Mouse (Mus musculus) forebrain, embryonic 10.5 days (tissue): ENCODE data around the gene Insl6. TPM values are rescaled to one million over a fixed set of nuclear protein-coding genes. Genes with fewer than 3 reads are reported as not detected.

Source experiments
- DNase-seq: peaks from one replicate; pipeline ENCODE4 v3.0.0-alpha.2; 2017; ENCODE audit warnings: low spot score; ENCODE audit errors: extremely low spot score
- H3K27ac ChIP-seq: fragments of 300-500 bp; sonication (generic); 2 replicates; pipeline ENCODE4 v1.5.1; 2016; ENCODE audit warnings: mild to moderate bottlenecking
- H3K27me3 ChIP-seq: fragments of 300-500 bp; sonication (generic); 2 replicates; pipeline ENCODE4 v1.6.1; 2016; ENCODE audit warnings: mild to moderate bottlenecking; ENCODE audit not compliant: poor library complexity, severe bottlenecking
- H3K36me3 ChIP-seq: fragments of 300-500 bp; sonication (generic); replicated peaks from 2 replicates; pipeline ENCODE4 v1.6.1; 2016; ENCODE audit warnings: mild to moderate bottlenecking, moderate library complexity
- H3K4me1 ChIP-seq: fragments of 300-500 bp; sonication (generic); 2 replicates; pipeline ENCODE4 v1.6.1; 2016
- H3K4me3 ChIP-seq: fragments of 300-500 bp; sonication (generic); 2 replicates; pipeline ENCODE4 v1.5.1; 2016; ENCODE audit warnings: mild to moderate bottlenecking, moderate library complexity
- H3K9me3 ChIP-seq: fragments of 300-500 bp; sonication (generic); 2 replicates; pipeline ENCODE4 v1.6.1; 2016; ENCODE audit warnings: mild to moderate bottlenecking, moderate library complexity
- WGBS: fragments of 180-500 bp; shearing (Covaris S2); methylation state at CpG from one replicate; pipeline ENCODE4 v1.1.7; 2016; 5-methylcytosine and 5-hydroxymethylcytosine counted together
- polyA plus RNA-seq: library from polyadenylated mRNA; unstranded; fragments of >200 nt; fragmentation: Nextera tagmentation; extraction: Ambion mirVana; gene quantifications from 2 replicates; pipeline ENCODE4 v1.2.1, GENCODE M21; 2016

The Insl6 gene
- polyA plus RNA-seq, 1 experiment from 2014 or later, result 5.3 TPM

- no peaks in the 10 kb centered on the region for H3K27me3 ChIP-seq
- no peak for DNase-seq
- 98% methylated on average over 1 of the region's 1 CpGs for WGBS
- H3K36me3 ChIP-seq, result peaks cover 31% of the 10 kb centered on the region
- no peak overlapping the region for H3K4me3 ChIP-seq
- H3K4me1 ChIP-seq, result no peaks in the 10 kb centered on the region
- H3K27ac ChIP-seq, result no peak overlapping the region
- H3K9me3 ChIP-seq, result no peaks in the 10 kb centered on the region
Observed at GRCm38 (mm10) chr19:29297366-29297765, 27.8 kb downstream of the Insl6 start.

DNA sequence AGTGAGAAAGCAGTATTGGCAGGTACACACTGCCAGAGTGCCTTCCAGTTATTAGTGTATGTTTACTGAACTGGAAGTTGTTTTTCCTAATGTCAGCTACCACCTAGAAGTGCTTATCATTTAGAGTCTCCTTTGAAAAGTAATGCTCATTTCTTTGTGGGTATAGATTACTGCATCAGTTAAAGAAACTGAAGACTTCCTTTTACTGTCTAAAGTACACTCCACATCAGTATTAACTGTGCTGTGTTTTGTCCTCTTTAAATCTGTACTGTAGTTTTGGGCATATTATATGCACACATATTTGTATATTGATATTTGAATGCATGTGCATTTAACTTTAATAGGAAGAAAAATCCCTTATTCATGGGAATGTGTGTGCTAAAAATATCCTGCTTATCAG is 29.0 kb downstream of the Insl6 start:
- Histone ChIP-seq H3K36me3 (peaks cover 39% of the 10 kb centered on the region), H3K27ac (no peak overlapping the region), H3K4me1 (no peaks in the 10 kb centered on the region), H3K9me3 (no peaks in the 10 kb centered on the region), H3K27me3 (no peaks in the 10 kb centered on the region), H3K4me3 (no peak overlapping the region)
- DNase-seq, result no peak

DNA sequence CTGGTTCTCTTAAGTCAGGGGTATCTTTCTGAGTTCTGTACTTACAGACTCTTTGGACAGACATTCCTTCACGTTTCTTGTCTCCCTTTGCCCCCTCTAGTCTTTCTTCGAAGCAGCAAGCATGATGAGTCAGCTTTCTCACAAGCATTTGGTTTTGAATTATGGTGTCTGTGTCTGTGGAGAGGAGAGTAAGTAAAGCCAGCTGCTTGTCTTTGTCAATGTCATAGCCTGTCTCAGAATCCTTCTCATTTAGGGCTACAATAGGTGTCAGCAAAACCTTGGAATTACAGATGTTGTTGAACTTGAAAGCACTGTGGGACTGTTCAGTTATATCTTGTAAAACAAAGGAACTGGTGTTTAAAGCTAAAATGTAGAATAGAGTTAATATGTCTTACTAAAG is 30.4 kb downstream of the Insl6 start:
- Histone ChIP-seq H3K36me3 (peaks cover 31% of the 10 kb centered on the region), H3K9me3 (no peaks in the 10 kb centered on the region), H3K27me3 (no peaks in the 10 kb centered on the region), H3K27ac (no peak overlapping the region), H3K4me3 (no peak overlapping the region), H3K4me1 (no peaks in the 10 kb centered on the region)
- 80% methylated on average over 2 of the region's 2 CpGs for WGBS
- no peak for DNase-seq

DNA sequence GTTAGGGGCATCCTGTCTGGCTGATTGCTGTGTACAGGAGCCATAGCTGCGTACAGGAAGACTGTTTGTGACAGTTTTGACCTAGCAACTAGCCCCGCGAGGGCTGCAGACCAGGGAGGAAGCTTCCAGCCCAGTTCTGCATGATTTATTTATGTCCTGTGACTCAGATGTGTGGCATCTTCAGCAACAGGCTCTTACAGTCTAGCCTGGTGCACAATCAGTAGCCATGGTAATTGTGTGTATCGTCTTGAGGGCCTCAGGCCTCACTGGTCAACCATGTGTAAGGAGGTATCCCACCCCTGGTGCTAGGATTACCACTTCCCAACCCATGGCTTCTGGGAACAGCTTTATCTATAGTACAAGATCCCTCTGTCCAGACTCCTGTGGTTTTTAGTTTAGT is 32.6 kb downstream of the Insl6 start:
- no peak for DNase-seq
- H3K4me3 ChIP-seq, result no peak overlapping the region
- no peaks in the 10 kb centered on the region for H3K9me3 ChIP-seq
- 89% methylated on average over 4 of the region's 4 CpGs for WGBS
- peaks cover 22% of the 10 kb centered on the region for H3K36me3 ChIP-seq
- no peaks in the 10 kb centered on the region for H3K4me1 ChIP-seq
- no peaks in the 10 kb centered on the region for H3K27me3 ChIP-seq
- H3K27ac ChIP-seq, result no peak overlapping the region

GRCm38 (mm10) chr19:29291532-29291931 is 33.6 kb downstream of the Insl6 start:
- 89% methylated on average over 14 of the region's 14 CpGs for WGBS
- no peak for DNase-seq
- Histone ChIP-seq H3K27me3 (no peaks in the 10 kb centered on the region), H3K27ac (no peak overlapping the region), H3K4me3 (no peak overlapping the region), H3K9me3 (no peaks in the 10 kb centered on the region), H3K36me3 (peaks cover 22% of the 10 kb centered on the region), H3K4me1 (no peaks in the 10 kb centered on the region)

GRCm38 (mm10) chr19:29287863-29288262 is 37.3 kb downstream of the Insl6 start:
- peaks cover 30% of the 10 kb centered on the region for H3K36me3 ChIP-seq
- DNase-seq, result no peak
- 70% methylated on average over 8 of the region's 8 CpGs for WGBS
- H3K4me3 ChIP-seq, result no peak overlapping the region
- H3K27ac ChIP-seq, result no peak overlapping the region
- peaks cover 12% of the 10 kb centered on the region for H3K4me1 ChIP-seq
- no peaks in the 10 kb centered on the region for H3K27me3 ChIP-seq
- H3K9me3 ChIP-seq, result no peaks in the 10 kb centered on the region

GRCm38 (mm10) chr19:29285451-29285869 is 39.7 kb downstream of the Insl6 start:
- 20% methylated on average over 7 of the region's 7 CpGs for WGBS
- Histone ChIP-seq H3K4me3 (no peak overlapping the region), H3K27ac (0 out of 2 replicates have a peak overlapping the region, but pooled peaks have one; percentile 30), H3K27me3 (no peaks in the 10 kb centered on the region), H3K36me3 (peaks cover 12% of the 10 kb centered on the region), H3K9me3 (no peaks in the 10 kb centered on the region), H3K4me1 (peaks cover 12% of the 10 kb centered on the region)
- no peak for DNase-seq

DNA sequence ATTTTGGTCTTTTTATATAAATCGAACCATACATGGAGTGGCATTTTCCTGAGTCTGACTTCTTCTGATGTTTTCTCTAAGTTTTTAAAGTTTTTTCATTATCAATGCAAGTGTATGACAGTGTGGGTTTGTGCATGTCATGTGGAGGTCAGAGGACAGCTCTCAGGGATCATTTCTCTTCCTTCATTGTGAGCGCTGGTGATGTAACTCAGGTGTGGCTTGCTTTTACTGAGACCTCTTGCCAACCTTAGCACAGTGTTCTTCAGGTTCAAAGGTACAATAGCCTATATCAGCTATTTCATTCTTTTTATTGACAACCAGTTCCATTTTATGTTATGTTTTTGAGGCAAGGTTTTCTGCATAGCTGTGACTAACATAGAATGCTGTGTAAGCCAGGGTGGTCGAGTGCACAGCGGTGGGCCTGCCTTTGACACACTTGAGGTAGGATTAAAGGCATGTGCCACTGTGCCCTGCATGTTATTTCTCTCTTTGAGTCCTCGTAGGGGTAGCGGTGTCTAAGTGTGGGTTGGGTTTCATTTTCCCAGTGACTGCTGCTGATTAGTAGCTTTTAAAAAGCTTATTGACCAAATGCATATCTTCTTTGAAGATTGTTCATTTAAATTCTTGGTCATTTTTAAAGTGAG is 46.1 kb downstream of the Insl6 start:
- 88% methylated on average over 6 of the region's 6 CpGs for WGBS

DNA sequence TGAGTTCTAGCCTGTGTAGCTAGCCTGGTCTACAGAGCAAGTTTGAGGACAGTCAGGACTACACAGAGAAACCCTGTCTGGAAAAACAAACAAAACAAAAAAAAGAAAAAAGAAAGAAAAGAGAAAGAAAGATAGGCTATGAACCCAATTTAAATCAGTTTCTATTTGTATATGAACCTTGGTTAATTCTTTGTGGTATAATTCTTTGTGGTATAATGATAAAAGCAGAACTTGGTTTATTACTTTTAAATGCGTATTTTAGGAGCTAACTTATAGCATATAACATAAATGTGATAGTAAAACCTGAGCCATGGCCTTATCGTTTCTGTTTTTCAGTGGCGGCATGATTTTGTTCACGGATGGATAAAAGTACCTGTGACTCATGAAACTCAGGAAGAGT is 48.7 kb downstream of the Insl6 start:
- Histone ChIP-seq H3K4me1 (no peaks in the 10 kb centered on the region), H3K36me3 (peaks cover 18% of the 10 kb centered on the region), H3K27me3 (no peaks in the 10 kb centered on the region), H3K9me3 (no peaks in the 10 kb centered on the region), H3K4me3 (no peak overlapping the region), H3K27ac (no peak overlapping the region)
- WGBS, result 93% methylated on average over 4 of the region's 4 CpGs
- DNase-seq, result no peak

More for the DNA sequence above, 46.1 kb downstream of the Insl6 start:
- Histone ChIP-seq H3K4me1 (no peaks in the 10 kb centered on the region), H3K9me3 (no peaks in the 10 kb centered on the region), H3K27me3 (no peaks in the 10 kb centered on the region), H3K27ac (no peak overlapping the region), H3K4me3 (no peak overlapping the region), H3K36me3 (peaks cover 22% of the 10 kb centered on the region)
- no peak for DNase-seq

GRCm38 (mm10) chr19:29272011-29272809 is 52.9 kb downstream of the Insl6 start:
- no peak overlapping the region for H3K4me3 ChIP-seq
- peaks cover 13% of the 10 kb centered on the region for H3K36me3 ChIP-seq
- WGBS, result 91% methylated on average over 3 of the region's 3 CpGs
- H3K9me3 ChIP-seq, result no peaks in the 10 kb centered on the region
- H3K27me3 ChIP-seq, result no peaks in the 10 kb centered on the region
- no peaks in the 10 kb centered on the region for H3K4me1 ChIP-seq
- no peak overlapping the region for H3K27ac ChIP-seq
- no peak for DNase-seq

Other genes with a start within 250 kb of the Insl6 start
- 86.9 and 91.6 TPM in 2 replicates for gene Rcl1, start 224.0 kb downstream of the Insl6 start, polyA plus RNA-seq
- 5.3 and 6.1 TPM in 2 replicates for gene Jak2, start 73.5 kb downstream of the Insl6 start, polyA plus RNA-seq
- gene Rln1, start 9.3 kb upstream of the Insl6 start, polyA plus RNA-seq, result 0.37 and 0.81 TPM in 2 replicates
- 38.0 and 39.7 TPM in 2 replicates for gene Plgrkt, start 42.0 kb upstream of the Insl6 start, polyA plus RNA-seq
- 0.29 and 0.30 TPM in 2 replicates for gene Cd274, start 42.1 kb upstream of the Insl6 start, polyA plus RNA-seq
- not detected in 2 replicates for gene Pdcd1lg2, start 85.6 kb upstream of the Insl6 start, polyA plus RNA-seq
- gene Ric1, start 196.9 kb upstream of the Insl6 start, polyA plus RNA-seq, result 11.7 and 11.9 TPM in 2 replicates